Mouse (Mus musculus) stomach, postnatal 0 days (tissue): ENCODE results near the gene Prorsd1. TPM values are rescaled to one million over a fixed set of nuclear protein-coding genes. Genes with fewer than 3 reads are reported as not detected.
"Not testable (repeated sequence)": the region's sequence is repeated elsewhere in the genome, so short reads cannot be mapped to it uniquely, and the experiment has no call there.

Source experiments
- ATAC-seq: fragments of 200-750 bp; cut with Nextera tagmentation; 2 replicates; pipeline ENCODE4 v1.8.0; 2017; ENCODE audit not compliant: low FRiP score, low TSS enrichment
- DNase-seq: peaks from one replicate; pipeline ENCODE4 v3.0.0-alpha.2; 2016; ENCODE audit warnings: low spot score
- H3K27ac ChIP-seq: fragments of 300-500 bp; sonication (generic); replicated peaks from 2 replicates; pipeline ENCODE4 v1.5.1; 2014; ENCODE audit warnings: mild to moderate bottlenecking, control low read depth
- H3K27me3 ChIP-seq: fragments of 300-500 bp; sonication (generic); 2 replicates; pipeline ENCODE4 v1.6.1; 2014; ENCODE audit warnings: low read length; ENCODE audit not compliant: control insufficient read depth, insufficient read depth
- H3K36me3 ChIP-seq: fragments of 300-500 bp; sonication (generic); 2 replicates; pipeline ENCODE4 v1.6.1; 2014; ENCODE audit warnings: low read length, mixed read lengths; ENCODE audit not compliant: control insufficient read depth, insufficient read depth
- H3K4me1 ChIP-seq: fragments of 300-500 bp; sonication (generic); replicated peaks from 2 replicates; pipeline ENCODE4 v1.6.1; 2014; ENCODE audit warnings: antibody characterized with exemption; ENCODE audit not compliant: control insufficient read depth, insufficient read depth
- H3K4me2 ChIP-seq: fragments of 300-500 bp; sonication (generic); replicated peaks from 2 replicates; pipeline ENCODE4 v1.6.1; 2014; ENCODE audit warnings: low read depth, mild to moderate bottlenecking, control low read depth, moderate library complexity
- H3K4me3 ChIP-seq: fragments of 300-500 bp; sonication (generic); 2 replicates; pipeline ENCODE4 v1.5.1; 2014; ENCODE audit warnings: low read depth, low read length, control low read depth
- H3K9ac ChIP-seq: fragments of 300-500 bp; sonication (generic); 2 replicates; pipeline ENCODE4 v1.6.1; 2014; ENCODE audit warnings: mild to moderate bottlenecking, low read length, control low read depth, mixed read lengths
- H3K9me3 ChIP-seq: fragments of 300-500 bp; sonication (generic); 2 replicates; pipeline ENCODE4 v1.6.1; 2016; ENCODE audit warnings: low read length; ENCODE audit not compliant: control insufficient read depth
- CTCF ChIP-seq: IDR thresholded peaks from 2 replicates; pipeline ENCODE4 v1.5.1; 2016; ENCODE audit warnings: antibody characterized with exemption, low read depth, mild to moderate bottlenecking, moderate library complexity
- EP300 ChIP-seq: optimal IDR thresholded peaks from 2 replicates; pipeline ENCODE3; 2016; ENCODE audit warnings: antibody characterized with exemption
- WGBS: fragments of 180-500 bp; shearing (Covaris S2); extraction: QIAGEN DNeasy Blood & Tissue Kit; methylation state at CpG from one replicate; pipeline ENCODE4 v1.1.7; 2014; 5-methylcytosine and 5-hydroxymethylcytosine counted together
- polyA plus RNA-seq: library from polyadenylated mRNA; unstranded; fragments of >200 nt; fragmentation: Nextera tagmentation; extraction: Ambion mirVana; gene quantifications from 2 replicates; pipeline ENCODE4 v1.2.1, GENCODE M21; 2015

Prorsd1 gene
- polyA plus RNA-seq, 1 experiment from 2014 or later: 36.2 TPM

GRCm38 (mm10) chr11:29548504-29549424 lies 33.9 kb upstream of the Prorsd1 start:
- no peak for DNase-seq
- Histone ChIP-seq H3K4me1 (no peaks in the 10 kb centered on the region), H3K4me2 (peak overlapping the region; percentile 60), H3K36me3 (peaks cover 5% of the 10 kb centered on the region; the same call in 1 of the 2 replicates), H3K27ac (peak overlapping the region; percentile 13; the same call in 1 of the 2 replicates), H3K27me3 (no peaks in the 10 kb centered on the region), H3K4me3 (peak overlapping the region; percentile 77), H3K9me3 (no peaks in the 10 kb centered on the region), H3K9ac (peak overlapping the region; percentile 89)
- no peak for ATAC-seq
- TF ChIP-seq CTCF (no peak), EP300 (no peak)
- 21% methylated on average over 23 of the region's 23 CpGs for WGBS

DNA sequence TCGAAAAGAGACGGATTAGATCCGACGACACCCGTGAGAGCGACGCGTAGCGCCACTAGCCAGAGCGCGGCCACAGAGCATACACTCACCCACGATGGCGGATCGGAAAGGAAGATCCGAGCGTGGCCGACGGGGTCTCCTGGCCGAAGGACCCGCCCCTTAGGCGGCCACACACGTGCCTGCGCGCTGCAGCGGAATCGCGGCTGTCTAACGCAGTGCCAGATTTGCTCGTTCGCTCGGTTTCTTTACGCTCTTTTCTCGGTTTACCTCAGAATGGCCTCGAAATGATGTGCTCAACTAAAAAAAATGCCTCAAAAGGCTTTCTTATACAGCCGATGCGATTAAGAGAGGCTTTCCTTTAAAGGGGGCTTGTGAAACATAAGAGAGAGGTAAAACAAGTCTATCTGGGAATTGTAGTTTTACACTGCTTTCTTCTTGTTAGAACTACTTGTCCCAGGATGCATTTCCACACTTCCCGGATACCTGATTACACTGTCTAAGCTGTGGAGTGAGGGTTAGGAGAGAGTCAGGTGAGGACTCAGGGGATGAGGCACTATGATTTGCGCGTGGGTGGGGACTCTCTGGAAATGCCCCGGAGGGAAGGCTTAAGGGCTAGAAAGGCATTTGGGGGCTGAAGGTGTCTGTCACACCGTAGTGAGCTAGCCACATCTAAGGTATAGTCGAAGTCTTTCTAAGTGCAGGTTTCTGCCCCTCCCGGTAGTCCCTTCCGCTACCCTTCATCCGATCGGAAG lies 33.1 kb upstream of the Prorsd1 start, which contains the start of the genes Clhc1 and Rps27a:
Gene Clhc1, plus strand, starts transcription at position 199 of the 752 bp plus-strand sequence.
Gene Rps27a, minus strand, starts transcription at position 358 of the 752 bp plus-strand sequence.
- peak within 1 kb of the TSS; percentile 77 for H3K4me3 ChIP-seq
- no peaks in the 10 kb centered on the region for H3K27me3 ChIP-seq
- ATAC-seq (peak; percentile 99), DNase-seq (peak; percentile 93)
- H3K4me1 ChIP-seq: no peaks in the 10 kb centered on the region
- H3K27ac ChIP-seq: peak within 1 kb of the TSS; percentile 86
- WGBS: under 1% methylated on average over 46 of the region's 46 CpGs
- peak; percentile 94 for TF ChIP-seq EP300
- peak; percentile 47 for TF ChIP-seq CTCF
- H3K9ac ChIP-seq: peak within 1 kb of the TSS; percentile 89
- H3K9me3 ChIP-seq: no peaks in the 10 kb centered on the region
- peaks cover 5% of the 10 kb centered on the region; the same call in 1 of the 2 replicates for H3K36me3 ChIP-seq
- peak within 1 kb of the TSS; percentile 60 for H3K4me2 ChIP-seq

DNA sequence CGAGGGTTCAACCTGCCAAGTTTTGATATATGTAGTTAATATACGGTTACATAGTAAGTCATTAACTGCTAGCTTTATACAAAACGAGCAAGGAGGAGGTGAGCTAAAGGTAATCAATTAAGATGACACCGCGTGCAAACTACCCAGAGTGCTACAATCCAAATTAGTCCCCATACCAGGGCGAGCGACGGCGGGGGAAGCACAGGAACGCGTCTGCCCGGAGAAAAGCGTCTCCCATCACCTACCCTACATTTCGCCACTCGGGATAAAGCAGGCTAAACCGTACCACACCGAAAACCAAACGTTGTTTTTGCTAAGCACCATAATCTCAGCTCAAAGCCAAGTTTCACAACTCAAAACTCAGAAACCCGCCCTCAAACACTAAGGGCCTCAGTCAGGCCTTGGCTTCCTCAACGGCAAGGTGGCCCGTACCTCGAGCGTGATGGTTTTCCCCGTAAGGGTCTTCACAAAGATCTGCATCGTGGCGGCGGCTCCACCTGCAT lies 32.5 kb upstream of the Prorsd1 start:
- no peak for TF ChIP-seq EP300
- TF ChIP-seq CTCF: no peak
- peak overlapping the region; percentile 89 for H3K9ac ChIP-seq
- no peaks in the 10 kb centered on the region for H3K27me3 ChIP-seq
- H3K4me1 ChIP-seq: no peaks in the 10 kb centered on the region
- peak overlapping the region; percentile 86 for H3K27ac ChIP-seq
- H3K4me3 ChIP-seq: peak overlapping the region; percentile 77
- peaks cover 6% of the 10 kb centered on the region; the same call in 1 of the 2 replicates for H3K36me3 ChIP-seq
- no peak for DNase-seq
- WGBS: under 1% methylated on average over 27 of the region's 27 CpGs
- ATAC-seq: peak; percentile 28
- H3K4me2 ChIP-seq: peak overlapping the region; percentile 60
- no peaks in the 10 kb centered on the region for H3K9me3 ChIP-seq

DNA sequence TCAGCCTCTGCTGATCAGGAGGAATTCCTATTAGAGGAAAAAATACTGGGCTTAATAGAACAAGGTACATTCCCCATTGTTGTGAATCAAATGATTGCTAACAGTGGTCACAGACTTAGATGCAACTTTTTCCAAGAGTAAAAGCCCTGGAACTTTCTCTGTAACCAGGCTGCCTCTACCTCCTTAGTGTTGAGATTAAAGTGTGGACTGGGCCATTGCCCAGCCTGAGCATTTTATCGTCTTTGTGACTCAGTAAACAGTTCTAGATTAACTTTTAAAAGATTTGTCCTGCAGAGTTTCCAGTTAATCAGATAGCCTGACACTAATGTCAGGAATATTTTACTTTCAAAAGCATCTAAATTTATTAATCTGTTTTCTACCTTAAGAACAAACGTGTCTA lies 31.9 kb upstream of the Prorsd1 start:
- no peaks in the 10 kb centered on the region for H3K27me3 ChIP-seq
- no peak for TF ChIP-seq CTCF
- TF ChIP-seq EP300: no peak
- no peaks in the 10 kb centered on the region for H3K4me1 ChIP-seq
- no peaks in the 10 kb centered on the region for H3K9me3 ChIP-seq
- H3K36me3 ChIP-seq: peaks cover 7% of the 10 kb centered on the region; the same call in 1 of the 2 replicates
- H3K9ac ChIP-seq: peak overlapping the region; percentile 89
- H3K27ac ChIP-seq: peak overlapping the region; percentile 86; the same call in 1 of the 2 replicates
- DNase-seq (no peak), ATAC-seq (no peak)
- 10% methylated on average over 2 of the region's 2 CpGs for WGBS
- peak overlapping the region; percentile 77 for H3K4me3 ChIP-seq
- peak overlapping the region; percentile 60 for H3K4me2 ChIP-seq

DNA sequence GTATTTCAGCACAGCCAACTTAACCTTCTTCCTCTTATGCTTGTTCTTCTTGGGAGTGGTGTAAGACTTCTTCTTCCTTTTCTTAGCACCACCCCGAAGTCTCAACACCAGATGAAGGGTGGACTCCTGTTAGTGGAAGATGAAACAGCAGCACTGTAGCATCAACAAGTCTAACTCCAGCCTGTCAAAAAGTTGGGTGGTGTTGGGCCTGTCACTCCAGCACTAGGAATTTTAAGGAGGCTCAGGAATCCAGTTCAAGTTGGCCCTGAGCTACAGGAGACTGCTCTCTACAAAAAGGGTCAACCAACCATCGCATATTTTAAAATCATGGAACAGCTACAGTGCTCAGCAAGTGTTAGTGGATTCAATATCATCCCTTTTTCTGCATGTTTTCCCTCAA lies 31.5 kb upstream of the Prorsd1 start:
- not testable (repeated sequence) for H3K4me1 ChIP-seq, H3K27ac ChIP-seq, H3K9me3 ChIP-seq, H3K36me3 ChIP-seq, ATAC-seq, H3K4me3 ChIP-seq, DNase-seq, H3K9ac ChIP-seq, H3K27me3 ChIP-seq
- H3K4me2 ChIP-seq: peak overlapping the region; percentile 60
- WGBS: 92% methylated on average over 2 of the region's 2 CpGs

DNA sequence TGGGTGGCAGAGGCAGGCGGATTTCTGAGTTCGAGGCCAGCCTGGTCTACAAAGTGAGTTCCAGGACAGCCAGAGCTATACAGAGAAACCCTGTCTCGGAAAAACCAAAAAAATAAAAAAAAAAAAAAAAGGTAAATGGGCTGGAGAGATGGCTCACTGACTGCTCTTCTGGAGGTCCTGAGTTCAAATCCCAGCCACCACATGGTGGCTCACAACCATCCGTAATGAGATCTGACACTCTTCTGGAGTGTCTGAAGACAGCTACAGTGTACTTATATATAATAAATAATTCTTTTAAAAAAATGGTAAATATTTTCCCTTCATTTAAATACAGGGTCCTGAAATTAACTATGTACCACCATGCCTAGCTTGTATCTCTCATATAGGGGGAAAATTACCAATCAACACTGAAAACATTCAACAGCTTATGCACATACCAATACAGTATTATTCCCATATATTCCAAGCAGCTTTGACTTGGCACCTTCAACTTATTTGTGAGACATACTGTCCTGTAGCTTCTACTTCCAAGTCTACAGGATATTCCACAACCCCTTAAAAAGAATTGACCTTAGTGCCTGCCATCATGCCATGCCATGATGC lies 30.4 kb upstream of the Prorsd1 start:
- H3K27ac ChIP-seq, ATAC-seq, H3K9me3 ChIP-seq, DNase-seq, H3K4me1 ChIP-seq, H3K4me3 ChIP-seq, H3K9ac ChIP-seq, H3K36me3 ChIP-seq, H3K4me2 ChIP-seq, H3K27me3 ChIP-seq: not testable (repeated sequence)
- WGBS: 88% methylated on average over 4 of the region's 4 CpGs
